ENCODE assay signal across 20 mouse cellular contexts in genomic region chr13:78446726-78447031, GRCm38 (mm10).
A peak's percentile ranks its signal among the peaks of the same experiment; 100 is the strongest.
DNase-seq lines count a peak whose midpoint lies in the region; ATAC-seq lines count a peak whose summit lies in the region.
"Had no signal": no experiment of that assay in that cellular context is flagged by ENCODE, and none has a peak within 500 bp of the region (broad histone marks: within the 10 kb centered on the region; RNA-seq: fewer than 3 reads in every experiment).

No protein-coding gene starts in this region.

- H3K9ac ChIP-seq in neural tube, embryonic 11.5 days (ENCODE audit: low read length), result no peak overlapping the region
- H3K9ac ChIP-seq in hindbrain, embryonic 14.5 days, result peak overlapping the region; percentile 20; the same call in 1 of the 2 replicates
- H3K9ac ChIP-seq in midbrain, embryonic 12.5 days (replicated peaks), result no peak overlapping the region
- H3K9ac ChIP-seq in neural tube, embryonic 15.5 days (replicated peaks), result no peak overlapping the region
- H3K9ac ChIP-seq in kidney, embryonic 14.5 days (ENCODE audit: low read depth, low read length), result no peak overlapping the region
- H3K9ac ChIP-seq: heart, embryonic 12.5 days; lung, embryonic 14.5 days had no signal

- H3K4me3 ChIP-seq in neural tube, embryonic 11.5 days (ENCODE audit: low read depth, low read length), result no peak overlapping the region
- peak overlapping the region; percentile 9; the same call in 1 of the 2 replicates for H3K4me3 ChIP-seq in hindbrain, embryonic 14.5 days (replicated peaks; ENCODE audit: low read length)
- peak overlapping the region; percentile 6; the same call in 1 of the 2 replicates for H3K4me3 ChIP-seq in midbrain, embryonic 12.5 days
- H3K4me3 ChIP-seq in neural tube, embryonic 15.5 days (replicated peaks), result peak overlapping the region; percentile 13; the same call in 1 of the 2 replicates
- no peak overlapping the region for H3K4me3 ChIP-seq in kidney, embryonic 14.5 days (ENCODE audit: low read length)
- H3K4me3 ChIP-seq: gastrocnemius, adult 2 months; heart, embryonic 12.5 days; megakaryocyte, embryonic 14.5 days had no signal

- whole genome bisulfite sequencing in neural tube, embryonic 11.5 days, result 78% methylated on average over 5 of the region's 5 CpGs
- WGBS in hindbrain, embryonic 14.5 days, result 59% methylated on average over 5 of the region's 5 CpGs
- 16% methylated on average over 5 of the region's 5 CpGs for WGBS in midbrain, embryonic 12.5 days
- WGBS in neural tube, embryonic 15.5 days, result 47% methylated on average over 5 of the region's 5 CpGs
- WGBS in kidney, embryonic 14.5 days, result 83% methylated on average over 5 of the region's 5 CpGs

- H3K4me2 ChIP-seq in neural tube, embryonic 11.5 days (ENCODE audit: low read depth), result no peak overlapping the region
- peak overlapping the region; percentile 46 for H3K4me2 ChIP-seq in hindbrain, embryonic 14.5 days (replicated peaks)
- peak overlapping the region; percentile 50 for H3K4me2 ChIP-seq in midbrain, embryonic 12.5 days (replicated peaks)
- H3K4me2 ChIP-seq in neural tube, embryonic 15.5 days, result peak overlapping the region; percentile 43
- no peak overlapping the region for H3K4me2 ChIP-seq in kidney, embryonic 14.5 days (replicated peaks; ENCODE audit: low read depth, low read length)
- H3K4me2 ChIP-seq: heart, embryonic 12.5 days; lung, embryonic 14.5 days had no signal

- no peak for DNase-seq in neural tube, embryonic 11.5 days (ENCODE audit: low spot score)
- no peak for DNase-seq in neural tube, embryonic 10.5 days (ENCODE audit: extremely low spot score, low spot score)
- DNase-seq in hindbrain, embryonic 14.5 days (ENCODE audit: low spot score), result no peak
- no peak for DNase-seq in right cerebral cortex, postnatal 36 days (ENCODE audit: low spot score in 2 of 2)
- no peak for DNase-seq in lung, postnatal 4 days
- DNase-seq: cerebellum, adult 11 months; cerebellum, postnatal 25 days; gastrocnemius, adult 2 months; heart, postnatal 36 days; kidney, postnatal 36 days; lung, embryonic 14.5 days; spleen, adult 18-20 months; thymus, postnatal 14 days had no signal

- H3K36me3 ChIP-seq in neural tube, embryonic 11.5 days (ENCODE audit: control insufficient read depth, insufficient read depth, low read length), result no peaks in the 10 kb centered on the region
- no peaks in the 10 kb centered on the region for H3K36me3 ChIP-seq in hindbrain, embryonic 14.5 days (replicated peaks; ENCODE audit: control insufficient read depth, insufficient read depth)
- no peaks in the 10 kb centered on the region for H3K36me3 ChIP-seq in midbrain, embryonic 12.5 days
- no peaks in the 10 kb centered on the region for H3K36me3 ChIP-seq in neural tube, embryonic 15.5 days
- H3K36me3 ChIP-seq in kidney, embryonic 14.5 days (ENCODE audit: control insufficient read depth, insufficient read depth, low read length), result no peaks in the 10 kb centered on the region
- H3K36me3 ChIP-seq: heart, embryonic 12.5 days had no signal

- no peak overlapping the region for H3K27ac ChIP-seq in neural tube, embryonic 11.5 days (ENCODE audit: low read depth, low read length)
- no peak overlapping the region for H3K27ac ChIP-seq in hindbrain, embryonic 14.5 days
- H3K27ac ChIP-seq in midbrain, embryonic 12.5 days (replicated peaks), result peak overlapping the region; percentile 62
- H3K27ac ChIP-seq in neural tube, embryonic 15.5 days (replicated peaks), result no peak overlapping the region
- no peak overlapping the region for H3K27ac ChIP-seq in kidney, embryonic 14.5 days (ENCODE audit: low read depth, low read length)
- H3K27ac ChIP-seq: gastrocnemius, adult 2 months; stomach, postnatal 0 days had no signal

- peaks cover 15% of the 10 kb centered on the region; the same call in 1 of the 2 replicates for H3K4me1 ChIP-seq in neural tube, embryonic 11.5 days (ENCODE audit: control insufficient read depth, insufficient read depth, low read length)
- H3K4me1 ChIP-seq in hindbrain, embryonic 14.5 days (replicated peaks; ENCODE audit: control insufficient read depth, insufficient read depth, low read length), result peaks cover 20% of the 10 kb centered on the region
- peaks cover 33% of the 10 kb centered on the region for H3K4me1 ChIP-seq in midbrain, embryonic 12.5 days
- peaks cover 25% of the 10 kb centered on the region for H3K4me1 ChIP-seq in neural tube, embryonic 15.5 days
- no peaks in the 10 kb centered on the region; the same call in 1 of the 2 replicates for H3K4me1 ChIP-seq in kidney, embryonic 14.5 days (ENCODE audit: control insufficient read depth, insufficient read depth, low read length)
- H3K4me1 ChIP-seq: megakaryocyte, embryonic 14.5 days had no signal

- H3K27me3 ChIP-seq in neural tube, embryonic 11.5 days (ENCODE audit: control insufficient read depth, insufficient read depth, low read length), result no peaks in the 10 kb centered on the region
- no peaks in the 10 kb centered on the region for H3K27me3 ChIP-seq in hindbrain, embryonic 14.5 days (ENCODE audit: control insufficient read depth, insufficient read depth, low read length)
- H3K27me3 ChIP-seq in midbrain, embryonic 12.5 days, result no peaks in the 10 kb centered on the region
- H3K27me3 ChIP-seq in neural tube, embryonic 15.5 days (replicated peaks), result no peaks in the 10 kb centered on the region
- H3K27me3 ChIP-seq in kidney, embryonic 14.5 days (ENCODE audit: control insufficient read depth, insufficient read depth, low read length), result no peaks in the 10 kb centered on the region
- H3K27me3 ChIP-seq: heart, embryonic 12.5 days; megakaryocyte, embryonic 14.5 days had no signal

- no peaks in the 10 kb centered on the region for H3K9me3 ChIP-seq in neural tube, embryonic 11.5 days (ENCODE audit: control insufficient read depth, low read length)
- H3K9me3 ChIP-seq in hindbrain, embryonic 14.5 days (ENCODE audit: control insufficient read depth, low read length), result no peaks in the 10 kb centered on the region
- H3K9me3 ChIP-seq in midbrain, embryonic 12.5 days, result no peaks in the 10 kb centered on the region
- H3K9me3 ChIP-seq in neural tube, embryonic 15.5 days (replicated peaks), result no peaks in the 10 kb centered on the region
- no peaks in the 10 kb centered on the region for H3K9me3 ChIP-seq in kidney, embryonic 14.5 days (ENCODE audit: control insufficient read depth, low read length)
- H3K9me3 ChIP-seq: heart, embryonic 12.5 days had no signal

- ATAC-seq in neural tube, embryonic 11.5 days (ENCODE audit: insufficient read depth, low FRiP score, low TSS enrichment), result peak; percentile 17; the same call in 1 of the 2 replicates
- ATAC-seq in hindbrain, embryonic 14.5 days (ENCODE audit: low FRiP score), result no peak
- peak; percentile 21; the same call in 1 of the 2 replicates for ATAC-seq in midbrain, embryonic 12.5 days (ENCODE audit: low FRiP score, low read depth)
- peak; percentile 45; the same call in 1 of the 2 replicates for ATAC-seq in neural tube, embryonic 15.5 days (ENCODE audit: low FRiP score)
- ATAC-seq in kidney, embryonic 14.5 days (ENCODE audit: low FRiP score, low TSS enrichment), result no peak
- ATAC-seq: intestine, postnatal 0 days had no signal

Comparison
In these comparisons a context has a peak if more than half of its experiments do, and no peak if none do; other contexts are left out.
1. H3K4me2 ChIP-seq: peak in hindbrain, embryonic 14.5 days (single experiment), midbrain, embryonic 12.5 days (single experiment) and neural tube, embryonic 15.5 days (single experiment); none in neural tube, embryonic 11.5 days (single experiment) and kidney, embryonic 14.5 days (single experiment).
2. H3K4me3 ChIP-seq: peak in hindbrain, embryonic 14.5 days (single experiment), midbrain, embryonic 12.5 days (single experiment) and neural tube, embryonic 15.5 days (single experiment); none in neural tube, embryonic 11.5 days (single experiment) and kidney, embryonic 14.5 days (single experiment).
3. ATAC-seq: peak in neural tube, embryonic 11.5 days (single experiment), midbrain, embryonic 12.5 days (single experiment) and neural tube, embryonic 15.5 days (single experiment); none in hindbrain, embryonic 14.5 days (single experiment) and kidney, embryonic 14.5 days (single experiment).